ENCODE assay signal across 20 mouse cellular contexts in the genomic region with DNA sequence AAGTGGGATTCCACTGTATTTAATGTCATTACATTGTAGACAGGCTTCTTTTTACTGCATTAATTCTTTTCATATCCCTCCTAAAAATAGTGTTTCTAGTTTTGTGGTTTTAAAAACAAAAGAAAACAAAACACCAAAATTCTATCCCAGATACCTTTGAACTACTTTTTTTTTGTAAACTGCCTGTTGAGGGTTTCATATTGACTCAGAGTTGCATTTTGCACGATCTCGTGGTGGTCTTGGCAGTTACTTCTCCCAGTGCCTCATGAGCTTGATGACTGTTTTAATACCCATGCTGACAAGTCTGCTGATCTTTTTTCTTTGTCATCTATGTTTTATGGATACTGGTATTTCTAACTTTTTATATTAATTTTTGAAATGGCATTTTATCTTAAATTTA. TPM values are rescaled to one million over a fixed set of nuclear protein-coding genes. Genes with fewer than 3 reads are reported as not detected.
DNase-seq lines count a peak whose midpoint lies in the region; ATAC-seq lines count a peak whose summit lies in the region.
"Had no signal": no experiment of that assay in that cellular context is flagged by ENCODE, and none has a peak within 500 bp of the region (broad histone marks: within the 10 kb centered on the region; RNA-seq: fewer than 3 reads in every experiment).

No protein-coding gene starts in this region.

- DNase-seq in A20 (ENCODE audit: low read depth, low spot score) (peak; percentile 60), NIH3T3 (ENCODE audit: low read depth) (peak; percentile 24), adipocyte (ENCODE audit: low spot score) (no peak)
- DNase-seq in CD4-positive helper T cell, adult 2 months (ENCODE audit: low read depth, low spot score): peak; percentile 33
- no peak for DNase-seq in ovary, postnatal 10 days (ENCODE audit: low spot score)
- DNase-seq in adrenal gland, postnatal 25 days: no peak
- DNase-seq: adrenal gland, adult 8-10 months; adrenal gland, postnatal 14 days; B cell, adult 2 months; cerebellum, adult 11 months; cerebellum, adult 18-20 months; cerebellum, adult 8-10 months; cerebellum, adult 9-11 months; cerebellum, postnatal 14 days; cerebellum, postnatal 36 days; embryo, embryonic 11 days had no signal

- ATAC-seq in inflammation-experienced regulatory T-cells, adult 6 months: peak; percentile 18
- ATAC-seq: activated CD4-positive, CD25-positive, alpha-beta regulatory T cell, adult 4 months; forebrain, embryonic 14.5 days; forebrain, embryonic 16.5 days had no signal

RNA-seq across cellular contexts. Expression of a gene that starts 16.9 kb away (rescaled TPM):
- 10 to 100 TPM; 54.6 to 64.3 (median 59.7) TPM for polyA plus RNA-seq in inflammation-experienced regulatory T-cells, adult 6 months (2017; shearing (Covaris generic))
- 42.5 and 54.2 TPM in 2 replicates for total RNA-seq in adrenal gland, postnatal 25 days (2021)

Comparison
In these comparisons a context has a peak if more than half of its experiments do, and no peak if none do; other contexts are left out.
1. DNase-seq: peak in A20 (single experiment), CD4-positive helper T cell, adult 2 months (single experiment) and NIH3T3 (single experiment); none in adipocyte (single experiment), ovary, postnatal 10 days (single experiment) and adrenal gland, postnatal 25 days (single experiment).